Mouse (Mus musculus): ENCODE measurements at regions not wholly inside any gene's neighbourhood (a gene's known extent, or its start where the extent isn't known, plus 50 kb on each side); places are given as distances from the start of the nearest gene placed in this dataset.

- TF ChIP-seq CTCF (IDR thresholded peaks at IDR 0.05; ENCODE audit: low read depth), result no peak
- TF ChIP-seq EP300 (IDR thresholded peaks at IDR 0.05; ENCODE audit: low read depth), result no peak
Measured at GRCm38 (mm10) chr12:39715120-39715519, 322.7 kb downstream of the Arl4a start.

Measured in heart, postnatal 0 days (tissue).